Mouse (Mus musculus): ENCODE measurements around the gene Fcrla. TPM values are rescaled to one million over a fixed set of nuclear protein-coding genes. Genes with fewer than 3 reads are reported as not detected.

The Fcrla gene
- total and polyA plus RNA-seq, 3 experiments, result 0.39 to 2.2 (median 0.89) TPM

DNA sequence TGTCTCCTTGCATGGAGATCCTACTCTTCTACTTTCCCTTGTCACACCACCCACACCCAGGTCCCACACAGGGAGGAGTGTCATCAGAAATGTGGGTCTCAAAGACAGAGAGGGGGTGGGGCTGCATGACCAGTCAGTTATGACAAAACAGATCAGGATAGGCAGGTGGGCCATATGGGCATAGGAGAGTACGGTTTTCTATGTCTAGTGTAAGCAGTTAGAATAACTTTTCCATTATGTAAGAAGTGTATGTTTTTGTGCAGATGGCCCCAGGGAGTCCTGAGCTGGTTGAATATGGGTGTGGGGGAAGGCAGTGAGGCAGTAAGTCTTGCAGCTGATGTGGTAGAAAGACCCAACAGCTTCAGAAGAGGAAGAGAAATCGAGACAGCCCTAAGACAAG, 1.1 kb upstream of the Fcrla start:
- no peaks in the 10 kb centered on the region for H3K36me3 ChIP-seq (ENCODE audit: control insufficient read depth, insufficient read depth, low read length)
- no peaks in the 10 kb centered on the region for H3K4me1 ChIP-seq (ENCODE audit: control insufficient read depth, insufficient read depth, low read length)
- no peaks in the 10 kb centered on the region for H3K27me3 ChIP-seq (ENCODE audit: control insufficient read depth, insufficient read depth, low read length)
- TF ChIP-seq POLR2A (IDR thresholded peaks at IDR 0.05; ENCODE audit: insufficient read depth, low read depth, low read length), result no peak
- TF ChIP-seq EP300 (IDR thresholded peaks at IDR 0.05; ENCODE audit: insufficient read depth, low read depth, low read length), result no peak
- no peak for TF ChIP-seq CTCF (IDR thresholded peaks at IDR 0.05)
- DNase-seq, result no peak
- intact Hi-C loops (cut with DNase I), result no loop called here
- WGBS, result 66% methylated on average over 2 of the region's 2 CpGs
- H3K4me3 ChIP-seq, result no peak overlapping the region
- no peak overlapping the region for H3K9ac ChIP-seq (ENCODE audit: low read depth, low read length)
- no peak overlapping the region for H3K27ac ChIP-seq
- H3K79me2 ChIP-seq (replicated peaks; ENCODE audit: control insufficient read depth, insufficient read depth, low read length), result no peaks in the 10 kb centered on the region

DNA sequence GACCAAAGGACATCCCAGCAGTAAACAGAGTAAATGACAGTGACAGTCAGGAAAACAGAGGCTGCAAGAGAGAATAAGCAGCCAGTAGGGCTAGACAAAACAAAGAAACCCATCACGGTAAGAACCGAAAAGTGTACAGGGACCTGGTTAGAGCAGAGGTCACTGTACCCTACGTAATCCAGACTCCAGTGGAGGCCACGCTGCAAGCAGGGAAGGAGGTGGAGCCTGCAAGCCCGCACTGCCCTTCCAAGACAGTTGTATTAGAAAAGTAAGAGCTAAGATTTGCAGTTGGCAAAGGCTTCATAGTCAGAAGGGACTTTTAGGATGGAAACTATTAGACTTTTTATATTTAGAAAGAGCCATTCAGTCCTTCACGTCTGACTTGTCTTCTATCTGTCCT, 442 bp downstream of the Fcrla start:
- Histone ChIP-seq H3K79me2 (replicated peaks; ENCODE audit: control insufficient read depth, insufficient read depth, low read length) (no peaks in the 10 kb centered on the region), H3K4me1 (ENCODE audit: control insufficient read depth, insufficient read depth, low read length) (no peaks in the 10 kb centered on the region), H3K27me3 (ENCODE audit: control insufficient read depth, insufficient read depth, low read length) (no peaks in the 10 kb centered on the region), H3K36me3 (ENCODE audit: control insufficient read depth, insufficient read depth, low read length) (no peaks in the 10 kb centered on the region), H3K27ac (no peak overlapping the region), H3K4me3 (no peak overlapping the region), H3K9ac (ENCODE audit: low read depth, low read length) (no peak overlapping the region)
- no peak for DNase-seq
- TF ChIP-seq EP300 (IDR thresholded peaks at IDR 0.05; ENCODE audit: insufficient read depth, low read depth, low read length) (no peak), POLR2A (IDR thresholded peaks at IDR 0.05; ENCODE audit: insufficient read depth, low read depth, low read length) (no peak), CTCF (IDR thresholded peaks at IDR 0.05) (no peak)
- intact Hi-C loops (cut with DNase I), result no loop called here
- 55% methylated on average over 6 of the region's 6 CpGs for WGBS

DNA sequence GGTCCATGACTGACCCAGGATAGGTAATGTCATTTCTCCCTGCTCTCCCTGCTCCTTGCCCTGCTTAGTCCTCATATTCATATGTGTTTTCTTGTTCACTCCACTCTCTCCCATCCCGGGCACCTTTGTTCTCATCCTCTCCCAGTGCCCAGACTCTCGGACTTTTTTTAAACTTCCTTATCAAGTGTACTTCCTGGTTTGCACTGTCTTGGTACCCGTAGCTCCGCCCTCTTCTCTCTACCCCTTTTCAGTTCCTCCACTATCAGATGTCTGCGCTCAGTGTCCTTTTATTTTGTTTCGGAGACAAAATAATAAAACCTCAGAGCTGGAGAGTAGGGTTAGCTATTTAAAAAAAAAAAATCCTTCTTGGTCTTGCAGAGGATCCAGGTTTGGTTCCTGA, 2.9 kb downstream of the Fcrla start:
- no peaks in the 10 kb centered on the region for H3K36me3 ChIP-seq (ENCODE audit: control insufficient read depth, insufficient read depth, low read length)
- intact Hi-C loops (cut with DNase I), result no loop called here

DNA sequence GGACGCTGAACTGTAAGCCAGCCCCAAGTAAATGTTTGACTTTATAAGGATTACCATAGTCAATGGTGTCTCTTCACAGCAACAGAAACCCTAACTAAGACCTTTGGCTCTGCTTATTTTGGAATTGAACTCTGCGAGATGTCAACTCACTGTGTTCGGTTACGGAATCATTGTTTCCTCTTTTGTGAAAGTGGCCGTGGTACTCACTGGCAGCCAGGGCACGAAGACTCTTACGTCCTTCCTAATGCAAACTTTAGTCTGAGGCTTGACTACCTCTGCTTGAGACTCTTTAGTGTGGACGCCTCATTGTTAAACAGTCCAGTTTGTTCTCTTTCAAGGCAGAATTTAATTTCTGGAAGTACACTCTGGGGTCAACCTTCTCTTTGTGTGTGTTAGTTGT, 8.1 kb downstream of the Fcrla start:
- Histone ChIP-seq H3K4me1 (ENCODE audit: control insufficient read depth, insufficient read depth, low read length) (no peaks in the 10 kb centered on the region), H3K27ac (no peak overlapping the region), H3K79me2 (replicated peaks; ENCODE audit: control insufficient read depth, insufficient read depth, low read length) (no peaks in the 10 kb centered on the region), H3K4me3 (no peak overlapping the region), H3K27me3 (ENCODE audit: control insufficient read depth, insufficient read depth, low read length) (no peaks in the 10 kb centered on the region), H3K9ac (ENCODE audit: low read depth, low read length) (no peak overlapping the region), H3K36me3 (ENCODE audit: control insufficient read depth, insufficient read depth, low read length) (no peaks in the 10 kb centered on the region)
- TF ChIP-seq POLR2A (IDR thresholded peaks at IDR 0.05; ENCODE audit: insufficient read depth, low read depth, low read length) (no peak), EP300 (IDR thresholded peaks at IDR 0.05; ENCODE audit: insufficient read depth, low read depth, low read length) (no peak), CTCF (IDR thresholded peaks at IDR 0.05) (no peak)
- WGBS, result 92% methylated on average over 8 of the region's 8 CpGs
- intact Hi-C loops (cut with DNase I), result no loop called here
- no peak for DNase-seq

More for the DNA sequence above, 2.9 kb downstream of the Fcrla start:
- 26% methylated on average over 6 of the region's 6 CpGs for WGBS
- TF ChIP-seq EP300 (IDR thresholded peaks at IDR 0.05; ENCODE audit: insufficient read depth, low read depth, low read length) (no peak), POLR2A (IDR thresholded peaks at IDR 0.05; ENCODE audit: insufficient read depth, low read depth, low read length) (no peak), CTCF (IDR thresholded peaks at IDR 0.05) (no peak)
- no peaks in the 10 kb centered on the region for H3K4me1 ChIP-seq (ENCODE audit: control insufficient read depth, insufficient read depth, low read length)
- DNase-seq, result peak in 1 of 2 experiments; percentile 60
- H3K27me3 ChIP-seq (ENCODE audit: control insufficient read depth, insufficient read depth, low read length), result no peaks in the 10 kb centered on the region
- no peak overlapping the region for H3K9ac ChIP-seq (ENCODE audit: low read depth, low read length)
- H3K79me2 ChIP-seq (replicated peaks; ENCODE audit: control insufficient read depth, insufficient read depth, low read length), result no peaks in the 10 kb centered on the region
- H3K27ac ChIP-seq, result no peak overlapping the region
- no peak overlapping the region for H3K4me3 ChIP-seq

DNA sequence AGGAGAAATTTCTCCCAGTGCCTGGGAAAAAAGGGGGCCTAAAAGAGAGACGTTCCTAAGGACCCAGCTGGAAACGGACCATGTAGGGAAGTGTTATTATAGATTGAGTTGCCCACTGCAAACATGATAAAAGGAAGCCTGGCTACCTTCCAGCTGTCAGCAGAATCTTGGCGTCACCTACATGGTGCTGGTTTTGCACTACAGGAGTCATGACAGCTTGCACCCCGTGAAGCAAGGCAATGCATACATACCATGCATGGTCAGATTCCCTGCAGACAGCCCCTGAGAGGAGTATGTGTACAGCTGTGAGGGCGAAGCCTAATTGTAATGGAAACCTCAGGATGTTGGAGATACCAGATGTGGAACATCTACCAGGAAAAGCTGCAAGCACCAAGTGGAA, 11.7 kb downstream of the Fcrla start:
- Histone ChIP-seq H3K9ac (ENCODE audit: low read depth, low read length) (no peak overlapping the region), H3K4me1 (ENCODE audit: control insufficient read depth, insufficient read depth, low read length) (no peaks in the 10 kb centered on the region), H3K27ac (no peak overlapping the region), H3K27me3 (ENCODE audit: control insufficient read depth, insufficient read depth, low read length) (no peaks in the 10 kb centered on the region), H3K36me3 (ENCODE audit: control insufficient read depth, insufficient read depth, low read length) (no peaks in the 10 kb centered on the region), H3K4me3 (no peak overlapping the region), H3K79me2 (replicated peaks; ENCODE audit: control insufficient read depth, insufficient read depth, low read length) (no peaks in the 10 kb centered on the region)
- intact Hi-C loops (cut with DNase I), result no loop called here
- 30% methylated on average over 5 of the region's 5 CpGs for WGBS
- TF ChIP-seq EP300 (IDR thresholded peaks at IDR 0.05; ENCODE audit: insufficient read depth, low read depth, low read length) (no peak), CTCF (IDR thresholded peaks at IDR 0.05) (no peak), POLR2A (IDR thresholded peaks at IDR 0.05; ENCODE audit: insufficient read depth, low read depth, low read length) (no peak)
- DNase-seq, result no peak

DNA sequence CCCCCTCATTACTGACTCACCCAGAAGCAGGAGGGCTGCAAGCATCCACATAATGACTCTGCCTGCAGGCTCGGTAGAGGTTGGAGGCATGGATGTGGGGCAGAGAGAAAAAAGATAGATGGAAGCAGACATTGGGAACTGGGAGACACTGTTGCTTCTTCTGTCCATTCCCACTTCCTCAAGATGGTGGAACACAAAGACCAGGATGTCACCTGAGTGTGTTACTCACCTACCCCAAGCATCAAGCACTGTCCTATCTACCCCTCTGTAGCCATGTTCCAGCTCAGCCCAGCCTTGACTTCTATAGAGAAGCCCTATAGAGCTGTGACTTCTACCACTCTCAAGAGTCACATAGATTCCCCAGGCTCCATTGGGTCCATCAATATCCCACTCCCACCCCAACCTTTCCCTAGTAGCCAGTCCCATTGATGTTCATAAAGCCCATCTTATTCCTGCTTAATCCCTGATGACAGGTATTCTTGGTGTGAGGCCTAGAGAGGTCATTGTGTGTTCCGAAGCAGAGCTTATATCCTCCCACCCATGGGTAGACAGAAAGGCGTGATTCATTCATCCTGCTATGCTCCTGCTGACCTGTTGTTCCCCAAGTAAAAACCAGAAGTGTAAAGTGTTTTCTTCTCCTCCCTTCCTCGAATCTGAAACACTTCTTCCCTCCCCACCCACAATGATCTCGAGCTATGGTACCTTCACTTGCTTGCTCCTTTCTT, 14.3 kb downstream of the Fcrla start, which contains the start of gene Fcrlb:
Fcrlb (minus strand) TSS at position 51 of the 725 bp plus-strand sequence.
- peaks cover 3% of the 10 kb centered on the region; the same call in 1 of the 2 replicates for H3K27me3 ChIP-seq (ENCODE audit: control insufficient read depth, insufficient read depth, low read length)
- no peaks in the 10 kb centered on the region for H3K79me2 ChIP-seq (replicated peaks; ENCODE audit: control insufficient read depth, insufficient read depth, low read length)

More for the DNA sequence above, 14.3 kb downstream of the Fcrla start, which contains the start of gene Fcrlb:
- WGBS, result 68% methylated on average over 5 of the region's 5 CpGs
- no peak within 1 kb of the TSS for H3K4me3 ChIP-seq
- H3K27ac ChIP-seq, result no peak within 1 kb of the TSS
- H3K36me3 ChIP-seq (ENCODE audit: control insufficient read depth, insufficient read depth, low read length), result no peaks in the 10 kb centered on the region
- intact Hi-C loops (cut with DNase I), result no loop called here
- no peaks in the 10 kb centered on the region; the same call in 1 of the 2 replicates for H3K4me1 ChIP-seq (ENCODE audit: control insufficient read depth, insufficient read depth, low read length)
- H3K9ac ChIP-seq (ENCODE audit: low read depth, low read length), result no peak within 1 kb of the TSS
- no peak for DNase-seq
- TF ChIP-seq POLR2A (IDR thresholded peaks at IDR 0.05; ENCODE audit: insufficient read depth, low read depth, low read length), result no peak

All from heart, adult 2 months (tissue).